Mouse (Mus musculus): ENCODE measurements at regions not wholly inside any gene's neighbourhood (a gene's known extent, or its start where the extent isn't known, plus 50 kb on each side); places are given as distances from the start of the nearest gene placed in this dataset.

- DNase-seq (ENCODE audit: low spot score in 2 of 2): no peak
Observed at GRCm38 (mm10) chr12:9174327-9174726, 144.5 kb downstream of the Ttc32 start.

GRCm38 (mm10) chr12:9176198-9176597 lies 146.4 kb downstream of the Ttc32 start:
- DNase-seq (ENCODE audit: low spot score in 2 of 2): no peak

- no peak for DNase-seq (ENCODE audit: low spot score in 2 of 2)
Observed at GRCm38 (mm10) chr12:9178626-9179025, 148.8 kb downstream of the Ttc32 start.

GRCm38 (mm10) chr12:9180677-9181076 lies 150.9 kb downstream of the Ttc32 start:
- no peak for DNase-seq (ENCODE audit: low spot score in 2 of 2)

- no peak for DNase-seq (ENCODE audit: low spot score in 2 of 2)
Observed at GRCm38 (mm10) chr12:9191721-9192120, 161.9 kb downstream of the Ttc32 start.

DNA sequence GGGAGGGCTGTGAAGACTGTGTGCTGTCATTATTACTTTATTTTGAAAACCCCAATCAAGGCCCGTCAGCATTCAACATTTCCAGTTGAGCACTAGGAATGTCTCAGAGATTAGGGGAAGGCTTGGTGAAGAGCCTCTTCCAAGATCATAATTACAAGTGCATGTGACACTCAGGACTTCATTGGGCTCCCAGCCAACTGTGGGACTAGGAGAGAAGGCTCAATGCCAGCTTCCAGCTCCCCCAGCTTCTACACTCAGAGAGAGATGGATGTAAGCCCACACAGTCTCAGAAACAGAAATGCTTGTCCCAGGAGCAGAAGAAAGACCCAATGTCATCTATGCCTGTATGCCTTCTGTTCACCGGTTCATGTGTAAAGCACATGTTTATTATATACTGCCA lies 169.5 kb downstream of the Ttc32 start:
- no peak for DNase-seq (ENCODE audit: low spot score in 2 of 2)

GRCm38 (mm10) chr12:9212211-9212610 lies 182.4 kb downstream of the Ttc32 start:
- no peak for DNase-seq (ENCODE audit: low spot score in 2 of 2)

DNA sequence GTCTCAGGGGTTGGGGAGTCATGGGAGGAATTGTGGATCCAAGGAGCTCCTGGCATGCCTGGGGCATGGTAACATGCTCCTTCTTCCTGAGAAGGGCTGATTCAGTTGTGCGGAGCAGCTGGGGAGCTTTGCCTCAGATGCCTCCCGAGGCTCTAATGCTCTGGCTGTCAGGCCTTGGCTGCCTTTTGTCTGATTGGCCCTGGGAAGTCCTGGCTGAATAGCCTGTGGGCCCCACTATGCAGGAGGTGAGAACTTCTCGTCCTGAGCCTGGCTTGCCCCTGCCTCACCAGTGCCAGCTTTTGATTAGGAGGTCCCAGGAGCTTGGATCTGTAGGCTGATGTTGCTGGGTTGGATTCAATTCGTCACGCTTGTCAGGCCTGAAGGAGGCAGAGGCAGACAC lies 195.2 kb downstream of the Ttc32 start:
- no peak for DNase-seq (ENCODE audit: low spot score in 2 of 2)

GRCm38 (mm10) chr12:9227901-9228300 lies 198.1 kb downstream of the Ttc32 start:
- DNase-seq (ENCODE audit: low spot score in 2 of 2): no peak

- DNase-seq (ENCODE audit: low spot score in 2 of 2): no peak
Observed at GRCm38 (mm10) chr12:9228486-9228885, 198.7 kb downstream of the Ttc32 start.

GRCm38 (mm10) chr12:9229981-9230380 lies 200.2 kb downstream of the Ttc32 start:
- no peak for DNase-seq (ENCODE audit: low spot score in 2 of 2)

DNA sequence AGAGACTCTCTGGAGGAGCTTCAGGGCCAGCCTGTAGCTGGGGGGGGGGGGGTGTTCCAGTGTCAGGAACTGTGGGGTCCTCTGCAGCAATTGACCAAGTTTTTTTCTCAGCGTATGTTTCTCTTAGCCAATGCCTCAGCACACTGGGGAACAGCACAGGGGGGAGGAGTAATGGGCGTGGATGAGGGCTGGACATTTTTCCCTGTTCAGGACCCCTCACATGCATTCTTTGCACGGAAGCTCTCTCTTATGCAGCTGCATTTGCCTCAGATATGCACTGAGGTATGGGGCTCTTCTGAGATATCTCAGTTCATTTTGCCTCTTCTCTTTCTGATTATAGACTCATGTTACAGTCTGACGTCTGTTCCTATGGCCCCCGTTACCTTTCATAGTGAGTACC lies 200.8 kb downstream of the Ttc32 start:
- no peak for DNase-seq (ENCODE audit: low spot score in 2 of 2)

DNA sequence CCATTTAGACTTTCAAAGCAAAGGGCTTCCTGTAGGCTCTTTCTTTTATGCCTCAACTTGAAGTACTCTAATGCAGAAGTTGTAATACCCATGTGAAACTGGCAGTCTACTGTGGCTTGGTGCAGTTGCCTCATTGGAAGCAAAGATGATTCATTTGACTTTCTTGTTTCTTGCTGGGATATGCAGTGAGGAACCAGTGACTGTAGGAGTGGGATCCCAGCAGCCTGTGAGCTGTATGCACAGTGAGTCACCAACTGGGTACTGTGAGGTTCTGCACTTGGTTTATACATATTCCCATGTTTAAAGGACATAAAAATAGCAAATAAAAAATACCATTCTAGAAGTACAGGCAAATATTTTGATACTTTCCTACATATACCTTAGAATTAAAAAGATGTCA lies 202.6 kb downstream of the Ttc32 start:
- DNase-seq (ENCODE audit: low spot score in 2 of 2): no peak

DNA sequence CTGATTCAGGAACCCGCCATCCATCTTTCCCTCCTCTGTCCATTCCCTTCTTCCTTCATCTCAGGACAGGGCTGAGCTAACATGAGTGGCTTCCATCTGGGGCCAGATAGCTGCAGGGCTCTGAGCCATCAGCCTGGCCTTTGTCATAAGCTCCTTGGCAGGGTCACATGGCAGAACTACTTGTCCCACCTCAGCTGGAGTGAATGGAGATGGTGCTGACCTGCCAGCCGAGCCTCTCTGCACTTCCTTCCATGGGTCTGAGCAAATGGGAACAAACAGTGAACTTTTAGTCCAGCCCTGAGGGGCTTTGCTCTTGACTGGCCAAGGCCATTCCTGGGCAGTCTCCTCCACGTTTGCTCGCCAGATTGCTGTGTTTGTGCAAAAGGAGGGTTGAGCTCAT lies 206.1 kb downstream of the Ttc32 start:
- no peak for DNase-seq (ENCODE audit: low spot score in 2 of 2)

DNA sequence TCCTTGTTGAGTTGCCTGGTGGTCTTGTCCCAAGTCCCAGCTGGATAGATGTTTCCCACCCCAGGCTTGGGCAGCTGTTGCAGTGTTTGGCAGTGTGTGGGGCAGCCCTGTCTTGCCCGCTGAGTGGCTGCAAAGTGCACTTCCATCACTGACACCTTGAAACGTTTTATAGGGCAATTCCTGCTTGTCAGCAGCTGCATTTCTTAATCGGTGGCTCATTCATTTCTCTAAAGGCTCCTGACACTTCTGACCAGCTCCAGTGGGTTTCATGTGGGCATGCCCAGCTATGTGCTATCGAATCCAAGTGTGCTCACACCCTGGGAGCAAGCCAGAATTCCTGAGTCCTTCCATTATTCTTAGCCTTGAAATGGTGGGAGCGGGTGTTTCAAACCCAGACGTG lies 207.7 kb downstream of the Ttc32 start:
- DNase-seq (ENCODE audit: low spot score in 2 of 2): no peak

- DNase-seq (ENCODE audit: low spot score in 2 of 2): no peak
Observed at GRCm38 (mm10) chr12:9237955-9238354, 208.2 kb downstream of the Ttc32 start.

DNA sequence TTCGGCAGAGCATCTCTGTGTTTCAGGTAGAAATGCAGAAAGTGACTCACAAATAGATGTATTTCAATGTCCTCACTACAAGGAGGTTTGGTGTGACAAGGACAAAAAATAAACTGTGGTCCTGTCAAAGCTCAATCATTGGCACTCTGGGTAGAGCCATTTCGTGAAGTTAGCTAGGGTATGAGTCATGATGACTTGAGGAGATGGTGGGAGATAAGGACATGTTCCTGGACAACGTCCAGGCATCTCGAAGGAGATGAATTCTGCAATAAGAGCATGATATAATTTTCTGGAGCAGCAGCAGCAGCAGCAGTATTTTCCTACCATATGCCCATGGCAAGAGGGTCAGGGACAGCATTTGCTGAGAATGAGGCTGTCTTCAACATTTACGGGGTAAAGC lies 217.7 kb downstream of the Ttc32 start:
- DNase-seq (ENCODE audit: low spot score in 2 of 2): no peak

DNA sequence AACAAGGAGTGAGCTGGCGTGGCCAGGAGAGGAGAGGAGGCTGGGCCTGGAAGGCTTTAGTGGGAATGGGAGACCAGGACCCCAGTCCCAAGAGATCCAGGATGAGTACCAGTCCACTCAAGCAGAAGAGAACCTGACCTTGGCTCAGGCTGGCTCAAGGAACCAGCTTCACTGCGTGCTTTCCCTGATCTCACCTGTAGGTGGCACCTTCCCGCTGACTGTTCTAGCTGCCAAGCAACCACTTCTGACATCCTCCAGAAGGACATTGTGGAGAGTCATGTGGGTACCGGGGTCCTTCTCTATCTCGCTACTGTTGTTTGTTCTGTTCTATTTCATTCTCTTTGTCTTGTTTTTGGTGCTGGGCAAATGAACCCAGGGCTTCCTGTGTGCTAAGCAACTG lies 222.0 kb downstream of the Ttc32 start:
- no peak for DNase-seq (ENCODE audit: low spot score in 2 of 2)

DNA sequence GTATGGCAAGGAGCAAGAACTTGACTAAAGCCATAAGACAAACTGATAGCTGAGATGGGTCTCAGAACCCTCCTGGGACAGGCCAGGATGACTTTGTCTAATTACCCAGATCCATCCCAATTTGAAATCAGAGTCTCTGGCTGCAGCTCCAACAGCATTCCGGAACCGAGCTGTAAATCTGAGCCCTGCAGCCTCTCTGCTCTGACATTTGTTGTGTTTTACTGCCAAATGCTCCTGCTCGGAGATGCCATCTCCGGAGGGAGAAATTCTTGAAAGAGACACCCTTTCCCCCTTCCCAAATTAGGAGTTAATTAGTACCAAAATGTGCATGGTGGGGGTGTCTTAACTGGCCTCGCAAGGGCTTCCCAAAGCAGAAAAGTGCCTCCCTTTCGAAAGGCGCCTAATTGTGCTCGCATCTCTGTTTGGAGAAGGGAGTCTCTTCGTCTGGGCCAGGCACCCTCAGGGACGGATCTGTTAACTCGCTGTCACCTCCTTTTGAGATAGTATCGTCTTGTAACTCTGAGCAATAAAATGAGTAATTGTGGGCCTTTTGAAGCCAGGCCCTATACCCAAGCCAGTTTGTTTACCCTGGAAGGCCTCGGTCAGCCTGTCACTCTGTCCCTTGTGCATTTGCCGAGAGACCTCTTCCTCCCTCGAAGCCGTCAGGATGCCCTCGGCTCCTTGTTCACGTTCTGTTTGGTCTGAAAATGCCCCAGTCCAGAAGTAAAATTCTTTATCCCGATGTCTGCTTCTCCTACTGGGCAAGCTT lies 223.7 kb downstream of the Ttc32 start:
- no peak for DNase-seq (ENCODE audit: low spot score in 2 of 2)

DNA sequence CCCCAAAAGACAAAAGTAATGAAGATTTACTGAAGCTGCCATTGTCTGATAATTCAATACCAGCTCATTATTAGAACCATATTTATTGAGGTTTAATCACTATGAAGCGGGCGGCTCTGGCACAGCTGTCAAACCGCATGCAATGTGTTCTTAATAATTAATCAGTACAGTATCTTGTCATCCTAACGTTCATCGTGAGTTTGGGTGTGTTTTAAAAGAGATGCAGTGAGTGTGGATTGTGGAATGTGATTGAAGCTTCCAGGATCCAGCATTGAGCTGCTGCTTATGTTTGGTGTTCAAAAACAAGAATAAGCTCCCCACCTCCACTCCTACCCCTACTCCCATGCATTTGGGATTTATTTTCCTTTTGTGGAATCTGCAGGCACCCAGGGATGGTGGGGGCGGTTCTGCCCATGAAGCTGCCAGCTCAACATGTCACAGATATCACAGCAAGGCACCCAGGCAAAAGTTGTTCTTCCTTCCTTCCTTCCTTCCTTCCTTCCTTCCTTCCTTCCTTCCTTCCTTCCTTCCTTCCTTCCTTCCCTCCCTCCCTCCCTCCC lies 224.6 kb downstream of the Ttc32 start:
- no peak for DNase-seq (ENCODE audit: low spot score in 2 of 2)

GRCm38 (mm10) chr12:9255661-9256486 lies 226.1 kb downstream of the Ttc32 start:
- DNase-seq (ENCODE audit: low spot score in 2 of 2): no peak

DNA sequence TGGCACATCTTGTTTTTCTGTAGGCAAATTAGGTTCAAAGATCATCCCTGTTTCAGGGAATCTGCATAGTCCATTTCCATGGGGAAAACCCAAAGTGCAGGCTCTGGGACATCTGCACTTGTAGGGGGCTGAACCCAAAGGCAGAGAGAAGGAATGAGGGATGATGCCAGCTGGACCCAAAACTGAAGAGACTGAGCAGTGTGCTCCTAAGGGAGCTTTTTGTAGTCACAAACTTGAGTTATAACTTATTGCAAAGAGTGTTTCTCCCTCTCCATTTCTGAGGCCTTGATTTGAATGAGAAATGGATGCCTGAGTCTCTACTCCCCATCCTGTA lies 226.7 kb downstream of the Ttc32 start:
- no peak for DNase-seq (ENCODE audit: low spot score in 2 of 2)

DNA sequence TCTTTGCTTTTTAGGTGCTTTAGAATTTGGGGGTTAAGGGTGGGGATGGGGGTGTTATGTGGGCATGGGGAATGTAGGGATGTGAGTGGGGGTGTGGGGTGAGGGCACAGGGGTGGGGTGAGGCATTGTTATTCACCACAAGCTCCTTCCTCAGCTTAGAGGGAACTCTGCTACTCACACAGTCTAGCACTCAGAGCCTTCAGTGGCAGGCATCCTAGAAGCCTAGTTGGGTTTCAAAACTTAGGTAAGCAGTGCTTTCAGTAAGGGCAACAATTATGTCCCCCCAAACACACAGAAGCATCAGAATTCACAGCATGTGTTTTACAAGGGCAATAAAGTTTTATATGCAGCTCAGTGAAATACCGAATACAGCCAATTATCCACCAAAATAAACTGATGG lies 228.4 kb downstream of the Ttc32 start:
- DNase-seq (ENCODE audit: low spot score in 2 of 2): no peak

All from thymus, postnatal 10 days (tissue).